Mouse (Mus musculus): ENCODE results near the gene Spin1.
A peak's percentile ranks its signal among the peaks of the same experiment; 100 is the strongest.
"Not testable (repeated sequence)": the region's sequence is repeated elsewhere in the genome, so short reads cannot be mapped to it uniquely, and the experiment has no call there.

Spin1 gene

GRCm38 (mm10) chr13:51100233-51101015 is at the start of gene Spin1:
TSS of gene Spin1 (plus strand) at chr13:51100880.
- DNase-seq (ENCODE audit: low read depth), result peak; percentile 82

GRCm38 (mm10) chr13:51051016-51051415 is 49.7 kb upstream of the Spin1 start:
- no peak for DNase-seq (ENCODE audit: low read depth)

DNA sequence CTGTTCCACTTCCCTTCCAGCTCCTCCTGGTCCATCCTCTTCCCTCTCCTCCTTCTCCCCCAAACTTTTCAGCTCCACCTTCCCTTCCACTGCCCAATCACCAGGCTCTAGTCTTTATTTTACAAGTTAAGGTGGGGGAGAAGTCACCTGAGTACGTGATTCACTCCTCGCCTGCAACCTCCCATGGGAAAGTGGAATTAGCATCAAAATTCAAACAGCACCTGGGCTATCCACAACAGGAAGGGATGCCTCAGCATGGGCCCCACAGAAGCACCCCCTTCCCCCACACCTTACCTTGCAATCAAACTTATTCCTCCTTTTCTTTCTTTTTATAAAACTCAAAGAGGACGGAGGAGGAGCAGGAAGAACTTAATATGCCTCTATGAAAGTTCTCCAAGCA is 48.3 kb upstream of the Spin1 start:
- no peak for DNase-seq (ENCODE audit: low read depth)

- no peak for DNase-seq (ENCODE audit: low read depth)
These were observed 37.7 kb upstream of the Spin1 start for GRCm38 (mm10) chr13:51063024-51063423.

GRCm38 (mm10) chr13:51063721-51064120 is 37.0 kb upstream of the Spin1 start:
- DNase-seq (ENCODE audit: low read depth), result no peak

- DNase-seq (ENCODE audit: low read depth), result no peak
These were observed 36.3 kb upstream of the Spin1 start for GRCm38 (mm10) chr13:51064429-51064828.

- DNase-seq (ENCODE audit: low read depth), result no peak
These were observed 29.5 kb upstream of the Spin1 start for GRCm38 (mm10) chr13:51071063-51071680.

DNA sequence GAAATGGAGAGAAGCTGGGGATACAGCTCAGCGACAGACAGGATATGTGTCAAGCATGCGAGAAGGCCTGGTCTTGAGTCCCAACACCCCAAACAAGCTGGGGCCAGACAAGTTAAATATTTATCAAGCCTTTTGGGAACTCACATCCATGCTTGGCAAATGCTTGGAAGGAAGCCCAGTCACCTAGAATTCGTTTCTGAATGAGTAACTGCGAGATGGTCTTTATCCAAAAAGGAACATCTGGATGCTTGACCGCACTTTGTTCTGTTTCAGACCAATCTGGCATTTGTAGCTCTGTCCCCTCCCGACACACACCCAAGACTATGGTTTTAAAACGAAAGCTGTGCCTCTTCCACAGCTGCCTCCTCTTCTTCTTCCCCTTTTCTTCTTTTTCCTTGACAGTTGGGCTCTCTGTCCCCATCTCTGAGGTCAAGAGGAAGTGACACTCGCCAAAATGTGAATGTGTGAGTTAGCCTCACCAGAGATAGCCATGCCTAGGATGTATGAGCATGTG is 28.9 kb upstream of the Spin1 start:
- peak; percentile 48 for DNase-seq (ENCODE audit: low read depth)

- no peak for DNase-seq (ENCODE audit: low read depth)
These were observed 27.5 kb upstream of the Spin1 start for GRCm38 (mm10) chr13:51072917-51073843.

DNA sequence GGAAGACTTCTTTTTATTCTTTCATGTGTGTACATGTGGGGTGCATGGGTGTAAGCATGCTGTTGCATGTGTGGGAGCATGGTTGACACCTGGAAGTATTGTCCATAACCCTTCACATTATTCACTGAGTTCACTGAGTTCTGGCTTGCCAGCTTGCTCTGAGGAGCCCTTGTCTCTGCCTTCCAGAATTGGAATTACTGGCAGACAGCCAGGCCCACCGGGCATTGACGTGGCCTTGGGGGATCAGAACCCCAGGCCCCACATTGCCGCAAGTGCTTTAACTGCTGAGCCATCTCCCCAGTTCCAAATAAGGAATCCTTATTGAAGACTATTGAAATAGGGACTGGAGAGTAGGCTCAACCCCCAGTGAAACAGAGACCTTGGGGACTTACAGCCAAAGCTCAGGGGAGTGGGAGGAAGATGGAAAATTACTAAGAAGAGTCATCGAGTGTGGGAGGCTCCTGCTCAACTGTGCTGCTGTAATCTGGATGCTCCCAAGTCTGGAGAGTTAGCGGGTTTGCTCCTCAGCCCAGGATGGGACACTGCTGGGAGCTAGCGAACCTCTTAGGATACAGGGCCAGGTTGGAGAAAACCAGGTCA is 26.5 kb upstream of the Spin1 start:
- DNase-seq (ENCODE audit: low read depth), result no peak

GRCm38 (mm10) chr13:51076191-51076590 is 24.5 kb upstream of the Spin1 start:
- DNase-seq (ENCODE audit: low read depth), result not testable (repeated sequence)

DNA sequence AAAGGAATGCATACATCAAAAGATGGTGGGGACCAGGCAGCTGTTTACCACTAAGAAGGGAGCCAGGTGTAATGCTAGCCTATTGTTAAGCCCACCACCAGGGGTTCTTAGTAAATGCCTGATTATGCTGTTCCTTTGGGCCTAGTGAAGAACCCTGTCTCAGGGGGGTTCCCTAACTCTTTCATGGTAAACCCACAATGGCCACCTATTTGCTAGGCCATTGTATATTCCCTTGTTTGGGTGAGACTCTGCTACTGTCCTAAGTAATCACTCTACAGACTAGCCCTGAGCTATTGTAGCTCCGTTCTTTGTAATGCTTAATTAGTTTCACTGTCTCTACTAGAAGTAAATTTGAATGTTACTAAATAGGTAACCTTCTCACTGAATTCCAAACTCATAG is 22.1 kb upstream of the Spin1 start:
- DNase-seq (ENCODE audit: low read depth), result not testable (repeated sequence)

DNA sequence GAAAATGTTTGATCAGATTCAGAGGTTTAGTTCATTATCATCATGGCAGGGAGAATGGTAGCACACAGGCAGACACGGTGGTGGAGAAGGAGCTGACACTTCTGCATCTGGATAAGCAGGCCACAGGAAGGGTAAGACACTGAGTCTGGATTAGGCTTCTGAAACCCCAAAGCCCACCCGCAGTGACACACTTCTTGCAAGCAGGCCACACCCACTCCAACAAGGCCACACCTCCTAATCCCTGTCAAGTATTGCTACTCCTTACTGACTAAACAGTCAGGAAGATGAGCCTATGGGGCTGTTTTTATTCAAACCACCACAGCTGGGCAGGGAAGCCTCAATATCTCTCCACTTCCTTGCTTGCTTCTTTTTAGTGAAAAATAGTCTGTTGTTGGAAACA is 19.9 kb upstream of the Spin1 start:
- DNase-seq (ENCODE audit: low read depth), result no peak

DNA sequence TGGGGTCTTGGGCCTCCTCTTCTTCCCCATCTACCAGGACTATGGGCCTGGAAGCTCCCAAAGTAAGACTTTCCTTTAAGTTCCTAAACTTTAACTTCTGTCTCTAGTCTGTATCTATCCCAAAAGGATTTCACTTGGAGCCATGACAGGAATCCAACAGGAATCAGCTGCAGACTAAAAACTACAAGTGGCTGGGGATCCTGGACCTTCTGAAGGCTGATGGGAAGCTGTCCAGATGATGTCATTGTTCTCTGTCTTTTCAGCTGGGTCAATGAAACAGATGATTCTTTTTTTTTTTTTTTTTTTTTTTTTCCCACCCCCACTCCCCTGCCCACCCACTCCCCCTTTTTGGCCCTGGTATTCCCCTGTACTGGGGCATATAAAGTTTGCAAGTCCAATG is 16.4 kb upstream of the Spin1 start:
- DNase-seq (ENCODE audit: low read depth), result no peak

- no peak for DNase-seq (ENCODE audit: low read depth)
These were observed 14.7 kb upstream of the Spin1 start for GRCm38 (mm10) chr13:51085941-51086340.

- no peak for DNase-seq (ENCODE audit: low read depth)
These were observed 13.4 kb upstream of the Spin1 start for GRCm38 (mm10) chr13:51087253-51087652.

DNA sequence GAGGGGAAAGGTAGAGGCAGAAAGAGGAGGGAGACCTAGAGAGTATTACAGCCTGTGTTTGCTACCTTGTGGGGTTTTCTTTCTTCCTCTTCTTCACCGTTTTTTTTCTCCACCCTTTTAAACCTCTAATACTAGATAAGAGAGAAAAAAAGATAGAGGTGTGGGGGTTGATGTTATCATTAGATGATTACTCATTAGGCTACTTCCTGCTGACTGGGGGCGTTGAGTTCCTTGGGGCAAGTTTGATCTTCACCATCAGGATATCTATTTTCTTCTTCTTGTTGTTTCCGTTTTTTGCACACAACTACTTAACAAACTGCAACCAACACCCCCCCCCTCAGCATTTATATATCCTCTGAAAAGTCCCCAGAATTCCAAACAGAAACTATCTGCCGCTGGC is 12.5 kb upstream of the Spin1 start:
- DNase-seq (ENCODE audit: low read depth), result no peak

DNA sequence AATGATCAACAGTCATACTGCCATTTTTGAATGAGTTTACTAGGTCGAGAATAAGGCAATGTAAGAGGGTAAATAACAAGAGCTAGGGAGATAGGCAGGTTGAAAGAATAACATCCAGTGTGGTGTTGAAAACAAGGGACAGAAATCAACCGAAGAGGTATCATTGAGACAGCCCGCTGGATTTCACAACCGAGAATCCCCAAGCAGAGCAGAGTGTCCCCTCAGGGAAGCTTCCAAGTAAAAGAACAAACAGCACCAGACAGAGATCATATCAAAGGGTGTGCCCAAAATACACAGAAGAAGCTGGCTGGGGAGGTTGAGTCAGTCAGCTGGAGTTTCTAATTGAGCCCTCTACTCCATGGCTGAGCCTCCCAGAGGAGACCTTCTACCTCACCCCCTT is 11.6 kb upstream of the Spin1 start:
- DNase-seq (ENCODE audit: low read depth), result no peak

GRCm38 (mm10) chr13:51090105-51090661 is 10.5 kb upstream of the Spin1 start:
- no peak for DNase-seq (ENCODE audit: low read depth)

DNA sequence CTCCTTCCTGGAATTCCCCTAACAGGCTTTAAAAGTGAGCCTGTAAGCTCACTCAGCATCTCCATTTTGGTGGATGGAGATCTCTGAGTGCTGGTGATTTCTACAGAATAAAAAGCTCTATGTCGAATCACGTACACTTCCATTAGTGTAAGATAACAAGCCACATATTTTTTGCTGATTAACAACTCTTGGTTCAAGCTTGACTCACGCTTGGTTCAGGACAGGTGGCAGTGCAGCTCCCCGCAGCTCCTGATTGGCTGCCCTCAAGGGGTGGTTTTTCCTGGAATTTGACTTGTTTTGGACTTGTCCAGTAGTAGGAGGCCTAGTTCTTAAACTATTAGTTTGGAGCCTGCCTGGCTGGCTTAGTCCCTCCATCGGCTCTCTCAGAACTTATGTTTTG is 7.2 kb upstream of the Spin1 start:
- DNase-seq (ENCODE audit: low read depth), result no peak

DNA sequence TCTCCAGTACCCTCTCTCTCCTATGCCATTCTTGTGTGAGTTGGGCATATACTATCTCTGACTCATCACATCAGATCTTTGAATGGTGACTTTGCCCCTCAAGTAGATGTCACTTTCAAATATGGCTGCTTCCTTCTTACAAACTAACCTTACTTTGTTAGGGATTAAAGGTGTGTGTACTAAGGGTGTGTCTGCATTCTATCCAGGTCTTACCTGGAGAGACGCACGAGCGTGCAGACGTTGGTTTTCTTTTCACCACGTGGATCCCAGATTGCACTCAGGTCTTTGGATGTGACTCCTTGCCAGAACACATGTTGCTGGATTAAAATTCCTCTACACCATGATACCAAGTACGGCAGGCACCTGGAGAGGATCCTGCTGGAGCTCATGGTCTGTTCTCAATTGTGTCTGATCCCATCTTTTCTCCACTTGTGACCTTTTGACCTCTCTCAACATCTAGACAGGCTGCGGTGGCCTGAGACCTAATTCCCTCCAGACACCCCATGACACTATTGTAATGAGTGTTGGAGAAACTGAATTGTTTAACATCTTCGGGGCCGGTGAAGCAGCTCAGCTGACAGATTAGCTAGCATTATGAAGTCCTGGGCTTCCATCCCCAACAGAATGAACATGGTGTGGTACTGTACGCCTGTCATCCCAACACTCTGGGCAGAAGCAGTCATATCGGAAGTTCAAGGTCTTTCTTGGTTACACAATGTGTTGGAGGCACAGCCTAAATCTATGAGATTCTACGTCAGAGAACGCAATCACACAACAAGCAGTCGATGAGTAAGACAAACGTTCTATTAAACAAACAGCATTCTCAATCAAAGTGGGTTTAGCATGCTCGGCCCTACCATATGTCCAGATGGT is 6.1 kb upstream of the Spin1 start:
- no peak for DNase-seq (ENCODE audit: low read depth)
